Mouse (Mus musculus): ENCODE results near the gene Fchsd2.

Fchsd2 gene

GRCm38 (mm10) chr7:101072123-101072740 lies 20.4 kb upstream of the Fchsd2 start:
- no peak for DNase-seq (ENCODE audit: low read depth, low spot score)

GRCm38 (mm10) chr7:101074170-101074767 lies 18.4 kb upstream of the Fchsd2 start:
- no peak for DNase-seq (ENCODE audit: low read depth, low spot score)

DNA sequence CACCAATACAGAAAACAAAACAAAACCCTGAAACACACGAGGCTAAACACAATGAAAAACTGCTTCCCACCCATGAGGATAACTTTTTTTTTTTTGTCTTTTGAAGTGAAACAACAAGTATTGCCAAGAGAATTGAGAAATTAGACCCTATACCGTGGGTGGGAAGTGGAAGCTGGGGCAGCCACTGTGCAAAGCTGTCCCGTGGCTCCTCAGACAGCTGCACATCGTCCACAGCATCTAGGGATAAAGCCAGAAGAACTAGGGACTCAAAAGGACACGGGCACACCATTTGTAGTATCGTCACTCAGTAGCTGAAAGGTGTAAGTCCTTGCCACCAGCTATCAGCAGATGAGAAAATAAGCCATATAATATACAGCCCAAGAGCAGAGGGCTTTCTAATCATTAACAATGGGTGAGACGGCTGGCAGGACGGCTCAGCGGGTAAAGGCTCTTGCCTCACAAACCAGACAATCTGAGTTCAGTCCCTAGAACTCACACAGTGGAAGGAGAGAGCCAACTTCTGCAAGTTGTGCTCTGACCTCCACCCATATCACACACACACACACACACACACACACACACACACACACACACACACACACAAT lies 9.0 kb upstream of the Fchsd2 start:
- DNase-seq (ENCODE audit: low read depth, low spot score) = no peak

- DNase-seq (ENCODE audit: low read depth, low spot score) = no peak
Observed at GRCm38 (mm10) chr7:101084816-101085456, 7.7 kb upstream of the Fchsd2 start.

GRCm38 (mm10) chr7:101085779-101086178 lies 6.9 kb upstream of the Fchsd2 start:
- DNase-seq (ENCODE audit: low read depth, low spot score) = no peak

- DNase-seq (ENCODE audit: low read depth, low spot score) = no peak
Observed at GRCm38 (mm10) chr7:101088687-101089086, 4.0 kb upstream of the Fchsd2 start.

DNA sequence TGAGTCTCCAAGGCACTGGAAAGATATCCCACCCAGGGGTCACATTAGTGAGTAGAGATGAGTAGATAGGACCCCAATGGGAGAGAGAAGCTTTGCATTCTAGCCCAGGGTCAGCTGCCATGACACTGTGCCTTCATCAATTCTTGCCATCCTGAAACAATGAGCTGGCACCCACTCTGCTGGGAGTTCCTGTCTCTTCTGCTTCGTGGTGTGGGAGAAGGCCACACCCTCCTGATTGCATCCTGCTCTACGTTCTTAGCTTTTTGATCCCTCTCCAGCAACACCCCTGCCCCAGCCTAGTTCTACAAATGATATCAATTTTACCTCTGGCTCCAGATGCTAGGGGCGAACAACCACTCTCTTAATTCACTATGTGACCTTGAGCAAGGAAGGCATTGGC lies 3.4 kb upstream of the Fchsd2 start:
- no peak for DNase-seq (ENCODE audit: low read depth, low spot score)

- DNase-seq (ENCODE audit: low read depth, low spot score) = no peak
Observed at GRCm38 (mm10) chr7:101093231-101093630, 568 bp downstream of the Fchsd2 start.

- no peak for DNase-seq (ENCODE audit: low read depth, low spot score)
Observed at GRCm38 (mm10) chr7:101094746-101095145, 2.1 kb downstream of the Fchsd2 start.

DNA sequence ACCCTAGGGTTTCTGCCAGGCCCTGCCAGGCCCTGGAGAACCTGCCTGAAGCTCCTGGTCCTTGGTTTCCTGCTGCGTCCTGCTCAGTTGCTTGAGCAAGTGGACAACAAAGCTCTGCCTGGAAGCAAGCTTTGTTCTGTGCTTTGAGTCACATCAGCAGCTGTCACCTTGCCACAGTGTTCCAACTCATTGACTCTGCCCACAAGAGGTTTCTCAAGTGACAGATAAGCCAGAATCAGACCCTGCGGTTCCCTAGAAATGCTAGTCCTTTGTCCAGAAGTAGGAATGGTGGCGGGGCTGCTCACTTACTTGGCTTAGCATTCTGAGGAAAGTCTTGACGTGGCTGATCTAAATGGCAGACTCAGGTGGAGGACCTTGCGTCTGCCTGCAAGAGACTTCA lies 2.9 kb downstream of the Fchsd2 start:
- DNase-seq (ENCODE audit: low read depth, low spot score) = no peak

- no peak for DNase-seq (ENCODE audit: low read depth, low spot score)
Observed at GRCm38 (mm10) chr7:101096576-101096975, 3.9 kb downstream of the Fchsd2 start.

- DNase-seq (ENCODE audit: low read depth, low spot score) = no peak
Observed at GRCm38 (mm10) chr7:101097084-101097483, 4.4 kb downstream of the Fchsd2 start.

DNA sequence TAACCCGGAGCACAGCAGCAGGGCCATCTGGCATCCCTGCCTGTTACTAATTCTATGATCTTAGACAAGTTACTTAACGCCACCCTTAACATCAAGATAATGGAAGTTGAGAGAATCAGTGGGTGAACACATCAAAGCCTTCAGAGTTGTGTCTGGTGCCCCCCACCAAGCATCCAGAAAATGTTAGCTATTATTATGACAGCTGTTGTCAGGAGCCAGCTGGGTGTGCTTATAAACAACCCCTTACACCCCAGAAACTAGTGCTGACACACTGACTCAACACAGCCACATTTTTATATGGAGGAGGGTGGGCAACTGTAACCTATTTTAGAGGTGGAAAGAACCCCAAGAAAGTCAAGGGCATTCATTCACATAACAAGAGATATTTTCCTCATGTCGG lies 7.3 kb downstream of the Fchsd2 start:
- no peak for DNase-seq (ENCODE audit: low read depth, low spot score)

- DNase-seq (ENCODE audit: low read depth, low spot score) = no peak
Observed at GRCm38 (mm10) chr7:101101156-101101691, 8.6 kb downstream of the Fchsd2 start.

- DNase-seq (ENCODE audit: low read depth, low spot score) = no peak
Observed at GRCm38 (mm10) chr7:101106666-101107065, 14.0 kb downstream of the Fchsd2 start.

GRCm38 (mm10) chr7:101107073-101107810 lies 14.6 kb downstream of the Fchsd2 start:
- no peak for DNase-seq (ENCODE audit: low read depth, low spot score)

DNA sequence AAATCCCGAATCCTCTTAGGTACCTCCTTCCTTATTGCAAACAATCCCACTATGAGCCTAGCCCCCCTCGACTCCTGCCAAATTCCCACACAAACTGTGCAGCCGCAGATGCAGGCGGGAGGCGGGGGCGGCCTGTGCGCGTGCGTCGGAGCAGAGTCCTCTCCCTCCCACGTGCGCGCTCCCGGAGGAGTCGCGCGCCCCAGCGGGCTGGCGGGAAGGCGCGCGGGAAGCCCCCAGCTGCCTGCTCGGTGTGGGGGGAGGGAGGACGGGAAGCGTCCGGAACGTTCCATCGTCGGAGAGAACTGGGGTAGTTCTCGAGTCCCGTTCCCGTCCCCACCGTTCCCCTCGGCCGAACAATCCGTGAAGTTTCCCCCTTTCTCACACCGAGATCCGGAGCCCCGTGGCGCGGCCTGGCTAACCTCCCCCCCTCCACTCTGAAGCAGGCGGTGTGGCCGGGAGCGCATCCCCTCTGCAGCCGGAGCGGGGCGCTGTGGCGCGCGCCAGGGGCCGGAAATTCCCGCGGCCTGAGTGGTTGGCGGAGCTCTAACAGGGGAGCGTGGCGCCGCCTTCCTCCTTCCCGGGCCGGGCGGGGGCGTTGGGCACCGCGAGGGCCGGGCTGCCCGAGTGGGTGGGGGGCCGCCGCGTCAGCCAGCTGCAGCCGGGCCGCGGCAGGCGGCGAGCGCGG lies 15.4 kb downstream of the Fchsd2 start:
- peak; percentile 29 for DNase-seq (ENCODE audit: low read depth, low spot score)

DNA sequence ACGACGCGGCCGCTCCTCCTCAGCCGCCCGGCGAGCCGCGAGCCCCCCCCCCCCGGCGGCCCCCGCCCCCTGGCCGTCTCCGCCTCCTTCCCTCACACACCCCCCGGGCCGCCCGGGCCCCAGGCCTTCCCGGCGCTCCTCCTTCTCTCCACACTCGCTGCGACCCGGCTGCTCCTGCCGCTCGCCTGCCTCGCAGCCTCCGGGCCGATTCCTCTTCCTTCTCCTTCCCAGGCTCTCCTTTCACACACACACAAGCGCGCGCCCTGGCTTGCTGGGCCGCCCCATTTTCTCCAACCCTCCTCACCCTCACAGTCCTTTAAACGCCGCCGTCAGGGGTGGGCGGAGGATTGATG lies 16.0 kb downstream of the Fchsd2 start:
- DNase-seq (ENCODE audit: low read depth, low spot score) = no peak

GRCm38 (mm10) chr7:101109006-101109855 lies 16.6 kb downstream of the Fchsd2 start:
- DNase-seq (ENCODE audit: low read depth, low spot score) = no peak

DNA sequence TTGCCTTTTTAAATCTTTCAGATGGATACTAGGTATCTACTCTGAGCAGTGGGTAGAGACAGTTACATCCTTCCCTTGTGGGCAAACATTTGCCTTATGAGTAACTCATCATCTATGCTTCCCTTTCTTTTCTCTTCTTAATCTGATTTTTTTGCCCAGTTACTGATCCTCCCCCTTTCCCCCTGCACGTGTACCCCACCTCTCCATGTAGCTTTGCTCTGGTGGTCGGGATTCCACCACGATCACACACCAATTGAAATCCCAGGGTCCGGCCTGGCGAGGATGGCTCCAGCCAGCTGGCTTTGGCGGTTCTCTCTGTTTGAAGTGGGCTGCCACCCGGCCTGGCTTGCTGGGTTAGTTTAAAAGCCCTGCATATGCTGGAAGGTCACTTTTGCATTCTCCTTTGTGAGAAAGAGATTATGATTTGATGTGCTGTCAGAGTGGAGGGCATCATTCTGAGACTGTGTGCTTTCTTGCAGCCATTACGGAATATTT lies 17.2 kb downstream of the Fchsd2 start:
- no peak for DNase-seq (ENCODE audit: low read depth, low spot score)
